Mouse (Mus musculus) lung, postnatal 0 days (tissue): ENCODE data around the gene Hoxa9. TPM values are rescaled to one million over a fixed set of nuclear protein-coding genes. Genes with fewer than 3 reads are reported as not detected.

Experiments used
- ATAC-seq: fragments of 200-750 bp; cut with Nextera tagmentation; 2 replicates; pipeline ENCODE4 v1.8.0; 2017; ENCODE audit warnings: moderate library complexity
- DNase-seq: peaks from one replicate; pipeline ENCODE4 v3.0.0-alpha.2; 2016; ENCODE audit warnings: low spot score
- H3K27ac ChIP-seq: fragments of 300-500 bp; sonication (generic); 2 replicates; pipeline ENCODE4 v1.5.1; 2014; ENCODE audit warnings: antibody characterized with exemption, mild to moderate bottlenecking, low read length, mixed read lengths
- H3K27me3 ChIP-seq: fragments of 300-500 bp; sonication (generic); replicated peaks from 2 replicates; pipeline ENCODE4 v1.6.1; 2014; ENCODE audit warnings: low read length, mixed read lengths; ENCODE audit not compliant: insufficient read depth
- H3K36me3 ChIP-seq: fragments of 300-500 bp; sonication (generic); 2 replicates; pipeline ENCODE4 v1.6.1; 2014; ENCODE audit warnings: low read length, mixed read lengths; ENCODE audit not compliant: insufficient read depth
- H3K4me1 ChIP-seq: fragments of 300-500 bp; sonication (generic); 2 replicates; pipeline ENCODE4 v1.6.1; 2014; ENCODE audit warnings: antibody characterized with exemption, low read depth, low read length, mixed read lengths; ENCODE audit not compliant: insufficient read depth
- H3K4me2 ChIP-seq: fragments of 300-500 bp; sonication (generic); replicated peaks from 2 replicates; pipeline ENCODE4 v1.6.1; 2014; ENCODE audit warnings: low read depth, mild to moderate bottlenecking, low read length, moderate library complexity, mixed read lengths
- H3K4me3 ChIP-seq: fragments of 300-500 bp; sonication (generic); 2 replicates; pipeline ENCODE4 v1.5.1; 2014; ENCODE audit warnings: low read depth, low read length
- H3K9ac ChIP-seq: fragments of 300-500 bp; sonication (generic); replicated peaks from 2 replicates; pipeline ENCODE4 v1.6.1; 2014; ENCODE audit warnings: low read depth, mild to moderate bottlenecking
- H3K9me3 ChIP-seq: fragments of 300-500 bp; sonication (generic); 2 replicates; pipeline ENCODE4 v1.6.1; 2016; ENCODE audit warnings: low read length, mixed read lengths
- CTCF ChIP-seq: IDR thresholded peaks from 2 replicates; pipeline ENCODE4 v1.5.1; 2016; ENCODE audit warnings: antibody characterized with exemption, mild to moderate bottlenecking
- EP300 ChIP-seq: IDR thresholded peaks from 2 replicates; pipeline ENCODE4 v1.6.1; 2016; ENCODE audit warnings: antibody characterized with exemption, mild to moderate bottlenecking, control low read depth
- WGBS: fragments of 180-500 bp; shearing (Covaris S2); extraction: QIAGEN DNeasy Blood & Tissue Kit; methylation state at CpG from one replicate; pipeline ENCODE4 v1.1.7; 2014; 5-methylcytosine and 5-hydroxymethylcytosine counted together
- polyA plus RNA-seq: library from polyadenylated mRNA; unstranded; fragments of >200 nt; fragmentation: Nextera tagmentation; extraction: Ambion mirVana; gene quantifications from 2 replicates; pipeline ENCODE4 v1.2.1, GENCODE M21; 2015

The Hoxa9 gene
- polyA plus RNA-seq, 1 experiment from 2014 or later, result 0.06 TPM

DNA sequence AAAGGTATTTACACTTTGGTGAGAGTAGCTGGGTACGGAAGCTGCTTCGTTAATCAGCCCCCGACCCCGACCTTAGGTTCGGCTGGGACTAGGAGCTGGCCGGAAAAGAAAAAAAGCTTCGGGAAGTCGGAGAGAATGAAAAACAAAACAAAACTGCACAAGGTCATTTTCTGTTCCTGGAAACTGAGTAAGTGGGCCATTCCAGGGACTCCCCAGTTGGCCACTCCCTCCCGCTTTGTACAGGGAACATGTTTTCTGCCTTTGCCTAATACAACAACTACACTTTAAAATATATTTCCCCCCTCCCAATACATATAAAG is 35.7 kb upstream of the Hoxa9 start:
- Histone ChIP-seq H3K9me3 (no peaks in the 10 kb centered on the region), H3K9ac (no peak overlapping the region), H3K27ac (no peak overlapping the region), H3K4me3 (no peak overlapping the region), H3K4me1 (no peaks in the 10 kb centered on the region), H3K36me3 (no peaks in the 10 kb centered on the region), H3K4me2 (no peak overlapping the region), H3K27me3 (peaks cover 89% of the 10 kb centered on the region)
- DNase-seq (no peak), ATAC-seq (no peak)
- WGBS, result 3% methylated on average over 9 of the region's 9 CpGs
- TF ChIP-seq CTCF (no peak), EP300 (no peak)

DNA sequence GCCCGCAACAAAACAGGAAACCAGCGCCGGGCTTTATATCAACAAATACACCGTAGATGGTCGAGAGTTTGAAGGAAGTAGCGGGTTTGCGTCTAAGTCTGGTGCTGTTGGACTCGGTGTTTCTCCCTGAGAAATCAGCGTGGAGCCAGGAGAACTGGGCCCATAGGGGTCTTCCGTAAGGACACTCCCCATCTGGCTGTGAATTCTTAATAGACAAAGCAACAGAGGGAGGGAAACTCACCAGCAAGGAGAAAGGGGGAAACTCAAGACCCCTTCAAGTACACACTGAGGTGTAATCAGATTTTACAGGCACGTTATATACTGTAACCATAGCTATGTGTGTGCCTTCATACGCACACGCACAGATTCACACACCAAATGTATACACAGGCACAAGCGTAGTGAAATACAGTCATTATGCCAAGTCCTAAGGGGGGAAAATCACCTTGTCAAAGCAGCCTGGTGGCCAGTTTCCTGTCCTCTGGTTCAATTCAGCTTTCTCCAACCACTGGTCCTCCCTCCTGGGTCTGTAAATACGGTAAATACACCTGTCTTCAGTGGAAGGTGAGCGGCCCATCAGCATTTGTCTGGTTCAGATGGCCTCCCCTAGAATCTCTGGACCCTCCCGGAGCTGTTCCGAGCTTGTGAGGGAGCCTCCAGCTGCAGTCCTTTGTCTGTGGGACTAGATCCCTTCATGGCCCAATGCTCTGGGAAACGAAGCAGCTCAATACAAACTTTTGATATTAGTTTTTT is 35.2 kb upstream of the Hoxa9 start:
- under 1% methylated on average over 19 of the region's 19 CpGs for WGBS
- H3K4me2 ChIP-seq, result no peak overlapping the region
- no peaks in the 10 kb centered on the region for H3K9me3 ChIP-seq
- DNase-seq (no peak), ATAC-seq (no peak)
- TF ChIP-seq EP300 (no peak), CTCF (no peak)
- H3K36me3 ChIP-seq, result no peaks in the 10 kb centered on the region
- H3K4me1 ChIP-seq, result no peaks in the 10 kb centered on the region
- peaks cover 89% of the 10 kb centered on the region for H3K27me3 ChIP-seq
- H3K27ac ChIP-seq, result no peak overlapping the region
- H3K4me3 ChIP-seq, result no peak overlapping the region
- no peak overlapping the region for H3K9ac ChIP-seq

DNA sequence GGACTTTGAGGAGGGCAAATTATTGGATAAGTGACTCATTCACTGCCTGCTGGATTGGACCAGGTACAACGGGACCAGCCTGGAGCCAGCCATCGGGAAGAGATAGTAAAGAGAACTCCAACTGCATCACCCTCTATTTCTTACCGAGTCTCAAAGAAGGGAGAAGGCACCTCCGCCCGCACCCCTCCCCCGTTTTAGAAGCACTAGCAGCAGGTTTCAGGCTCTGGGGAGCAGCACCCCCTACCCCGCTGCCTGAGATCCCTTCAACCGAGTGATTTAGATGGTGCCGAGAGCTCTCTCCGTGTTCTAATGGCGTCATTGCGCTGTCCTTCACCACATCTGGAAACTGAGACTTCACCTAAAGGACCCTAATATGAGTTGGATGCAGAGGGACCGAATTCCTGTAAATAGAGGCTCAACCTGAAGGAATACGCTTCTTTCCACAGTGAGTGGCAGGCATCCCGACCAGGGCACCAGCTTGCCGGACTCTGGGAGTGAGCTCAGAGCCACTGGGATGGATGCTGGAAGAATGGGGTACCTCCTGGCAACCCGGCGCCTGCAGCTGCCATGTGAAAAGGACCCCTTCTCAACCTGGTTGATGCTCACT is 34.5 kb upstream of the Hoxa9 start:
- Histone ChIP-seq H3K27ac (no peak overlapping the region), H3K27me3 (peaks cover 87% of the 10 kb centered on the region), H3K36me3 (no peaks in the 10 kb centered on the region), H3K9ac (no peak overlapping the region), H3K4me3 (no peak overlapping the region), H3K4me1 (no peaks in the 10 kb centered on the region), H3K9me3 (no peaks in the 10 kb centered on the region), H3K4me2 (no peak overlapping the region)
- DNase-seq (no peak), ATAC-seq (no peak)
- 2% methylated on average over 18 of the region's 18 CpGs for WGBS
- no peak for TF ChIP-seq CTCF
- TF ChIP-seq EP300, result no peak

DNA sequence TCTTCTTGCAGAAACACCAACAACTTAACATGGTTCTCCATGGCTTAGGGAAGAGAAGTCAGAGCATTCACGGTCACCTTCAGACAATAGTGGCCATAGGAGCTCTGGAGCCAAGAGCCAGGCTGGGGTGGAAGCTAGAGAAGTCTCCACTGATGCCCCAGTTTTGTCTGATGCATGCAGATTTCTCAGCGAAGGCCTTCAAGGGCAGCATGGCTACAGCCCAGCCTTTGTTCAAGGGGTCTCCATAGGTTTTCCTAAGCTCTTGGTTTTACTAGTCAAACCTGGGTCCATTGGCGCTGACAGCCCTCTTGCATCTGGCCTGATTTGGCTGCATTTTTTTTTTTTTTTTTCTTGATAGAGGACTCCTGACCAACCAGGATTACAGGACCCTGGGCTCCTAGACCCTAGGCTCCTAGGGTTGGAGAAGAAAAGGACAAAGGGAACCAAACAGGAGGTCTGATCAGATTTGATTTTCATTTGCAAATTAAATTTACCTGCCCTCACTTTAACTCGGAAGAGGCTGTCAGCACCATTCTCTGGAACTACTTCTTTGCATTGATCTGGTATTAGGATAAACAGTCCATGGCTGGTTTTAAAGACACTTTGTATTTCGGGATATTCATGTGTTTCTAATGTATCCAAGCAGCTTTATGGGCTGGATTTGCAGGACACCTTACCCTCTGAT is 33.4 kb upstream of the Hoxa9 start:
- H3K4me3 ChIP-seq, result no peak overlapping the region
- ATAC-seq, result no peak
- no peaks in the 10 kb centered on the region for H3K36me3 ChIP-seq
- DNase-seq, result no peak
- H3K27me3 ChIP-seq, result peaks cover 84% of the 10 kb centered on the region
- TF ChIP-seq EP300 (no peak), CTCF (no peak)
- no peaks in the 10 kb centered on the region for H3K9me3 ChIP-seq
- H3K4me2 ChIP-seq, result no peak overlapping the region
- no peak overlapping the region for H3K9ac ChIP-seq
- no peak overlapping the region for H3K27ac ChIP-seq
- WGBS, result 6% methylated on average over 5 of the region's 5 CpGs
- no peaks in the 10 kb centered on the region for H3K4me1 ChIP-seq

DNA sequence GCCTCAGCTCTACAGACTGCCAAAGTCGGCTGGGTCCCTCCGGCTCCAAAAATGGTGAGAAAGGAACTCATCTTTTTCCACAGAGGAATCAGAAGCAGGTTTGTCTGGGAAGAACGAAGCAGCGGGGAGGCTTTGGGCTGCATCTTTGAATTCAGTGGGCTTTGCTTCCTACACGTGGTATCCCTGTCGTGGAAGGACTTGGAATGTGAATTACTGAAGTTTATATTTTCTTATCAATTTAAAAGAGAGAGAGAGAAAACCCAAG is 32.4 kb upstream of the Hoxa9 start:
- Histone ChIP-seq H3K36me3 (no peaks in the 10 kb centered on the region), H3K9me3 (no peaks in the 10 kb centered on the region), H3K4me1 (no peaks in the 10 kb centered on the region), H3K27ac (no peak overlapping the region), H3K4me2 (no peak overlapping the region), H3K9ac (no peak overlapping the region), H3K4me3 (no peak overlapping the region), H3K27me3 (peaks cover 84% of the 10 kb centered on the region)
- ATAC-seq, result no peak
- no peak for DNase-seq
- 2% methylated on average over 6 of the region's 6 CpGs for WGBS
- no peak for TF ChIP-seq EP300
- no peak for TF ChIP-seq CTCF

DNA sequence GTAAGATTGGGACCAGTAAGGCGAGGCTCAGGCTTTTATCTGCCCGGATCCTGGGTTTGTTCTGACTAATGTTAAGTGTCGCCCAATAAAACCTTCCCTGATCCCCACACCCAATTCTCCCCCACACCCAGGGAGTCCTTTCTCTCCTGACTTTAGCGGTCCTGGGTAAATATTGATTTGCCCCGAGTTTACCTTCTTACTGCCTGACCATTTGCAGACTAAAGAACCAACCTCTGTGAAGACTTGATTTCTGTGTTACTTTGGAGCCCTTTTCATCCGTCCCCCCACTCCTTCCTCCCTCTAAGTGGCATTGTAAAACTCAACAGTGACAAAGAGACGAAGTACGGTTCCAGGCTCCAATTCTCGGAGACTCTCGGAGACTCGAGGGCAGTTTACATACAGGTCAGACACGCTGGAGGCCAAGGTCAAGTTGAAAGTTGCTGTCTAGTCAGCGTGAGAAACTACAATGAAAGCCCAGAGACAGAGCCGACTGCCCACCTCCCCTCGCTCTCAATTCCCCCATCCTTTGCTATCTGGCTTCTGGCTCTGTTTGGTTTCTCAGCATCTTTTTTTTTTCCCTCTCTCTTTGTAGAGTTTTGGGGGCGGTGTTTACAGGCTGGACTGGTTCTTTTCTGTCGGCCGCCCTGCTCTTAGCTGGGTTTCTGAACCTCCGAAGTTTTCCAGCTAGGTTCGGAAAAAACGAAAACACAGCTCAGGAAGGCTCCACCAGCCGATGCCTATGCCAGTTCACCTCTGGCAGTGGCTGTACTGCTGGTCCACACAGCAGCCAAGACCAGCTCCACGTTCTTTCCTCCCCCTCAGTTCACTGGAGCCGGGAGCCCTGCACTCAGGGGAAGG is 31.8 kb upstream of the Hoxa9 start:
- TF ChIP-seq CTCF (no peak), EP300 (no peak)

More for the DNA sequence above, 31.8 kb upstream of the Hoxa9 start:
- Histone ChIP-seq H3K9me3 (no peaks in the 10 kb centered on the region), H3K27me3 (peaks cover 82% of the 10 kb centered on the region), H3K9ac (no peak overlapping the region), H3K4me2 (no peak overlapping the region), H3K27ac (no peak overlapping the region), H3K4me3 (peak overlapping the region; percentile 3; the same call in 1 of the 2 replicates), H3K36me3 (no peaks in the 10 kb centered on the region), H3K4me1 (no peaks in the 10 kb centered on the region)
- 5% methylated on average over 24 of the region's 24 CpGs for WGBS
- DNase-seq (no peak), ATAC-seq (no peak)
